Mouse (Mus musculus) T-helper 1 cell (primary cell): Measurements from ENCODE around the gene Npsr1.

Source experiments
- in situ Hi-C: fragments of 300-600 bp; cut with MboI, MseI; formaldehyde crosslinking; loops from one replicate; pipeline ENCODE4 v1.15.1; 2025; ENCODE audit warnings: high pct_unique_total_duplicates

Npsr1 gene

DNA sequence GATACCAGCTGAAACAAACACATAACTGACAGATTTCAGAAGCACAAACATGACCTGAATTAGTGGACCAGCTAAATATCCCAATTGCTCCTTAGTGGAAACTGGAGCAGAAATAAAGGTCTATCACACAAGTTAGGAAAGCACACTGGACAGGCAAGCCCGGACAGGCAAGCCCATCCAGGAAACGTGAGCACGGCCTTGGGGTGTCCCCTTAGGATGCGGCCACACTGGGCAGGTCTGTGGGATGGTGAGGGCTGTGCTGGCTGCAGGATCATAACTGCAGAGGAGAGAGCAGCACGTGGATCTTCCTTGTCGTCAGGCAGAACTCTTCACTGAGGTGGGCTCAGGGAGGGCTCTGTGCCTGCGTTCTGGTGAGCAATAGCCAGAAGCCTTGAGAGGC, at the start of gene Npsr1:
Gene Npsr1 (plus strand): TSS at position 301 of the 400 bp plus-strand sequence.
- in situ Hi-C loops = no loop called here

GRCm38 (mm10) chr9:24051538-24051937, 46.3 kb upstream of the Npsr1 start:
- in situ Hi-C loops = no loop called here

DNA sequence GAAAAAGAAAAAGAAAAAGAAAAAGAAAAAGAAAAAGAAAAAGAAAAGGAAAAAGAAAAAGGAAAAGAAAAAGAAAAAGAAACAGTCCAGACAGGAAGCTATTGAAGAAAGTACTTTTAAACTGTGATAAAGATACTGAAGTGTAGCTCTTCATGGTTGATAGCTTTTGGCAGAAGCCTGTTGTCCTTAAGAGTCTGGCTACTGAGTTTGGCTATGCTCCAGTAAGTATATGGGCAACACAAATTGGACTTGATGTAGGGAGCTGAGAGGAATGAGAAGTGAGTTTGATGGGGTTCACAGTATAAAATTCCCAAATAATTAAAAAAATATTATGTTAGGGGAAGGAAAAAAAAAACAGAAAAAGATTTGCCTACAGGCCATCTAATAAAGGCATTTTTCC, 34.5 kb upstream of the Npsr1 start:
- in situ Hi-C loops = no loop called here

GRCm38 (mm10) chr9:24071664-24072063, 26.1 kb upstream of the Npsr1 start:
- in situ Hi-C loops = no loop called here

- in situ Hi-C loops = no loop called here
Measured at GRCm38 (mm10) chr9:24077596-24077995, 20.2 kb upstream of the Npsr1 start.

GRCm38 (mm10) chr9:24091875-24092274, 5.9 kb upstream of the Npsr1 start:
- in situ Hi-C loops = no loop called here

DNA sequence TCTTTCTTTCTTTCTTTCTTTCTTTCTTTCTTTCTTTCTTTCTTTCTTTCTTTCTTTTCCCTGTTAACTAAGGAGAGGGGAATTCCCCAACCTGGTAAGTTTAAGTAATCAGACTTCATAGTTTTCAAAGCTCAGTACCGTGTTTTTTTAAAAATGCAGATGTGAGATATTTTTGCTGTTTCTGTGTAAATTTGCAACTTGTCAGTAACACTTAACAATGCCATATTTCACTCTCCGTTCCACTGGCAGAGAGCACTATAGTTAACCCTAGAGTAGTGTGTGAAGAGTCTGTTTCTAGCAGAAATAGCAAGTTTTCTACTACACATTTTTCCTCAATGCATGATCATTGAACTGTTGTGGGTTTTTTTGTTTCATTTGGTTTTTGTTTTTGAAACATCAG, 730 bp downstream of the Npsr1 start:
- in situ Hi-C loops = no loop called here

DNA sequence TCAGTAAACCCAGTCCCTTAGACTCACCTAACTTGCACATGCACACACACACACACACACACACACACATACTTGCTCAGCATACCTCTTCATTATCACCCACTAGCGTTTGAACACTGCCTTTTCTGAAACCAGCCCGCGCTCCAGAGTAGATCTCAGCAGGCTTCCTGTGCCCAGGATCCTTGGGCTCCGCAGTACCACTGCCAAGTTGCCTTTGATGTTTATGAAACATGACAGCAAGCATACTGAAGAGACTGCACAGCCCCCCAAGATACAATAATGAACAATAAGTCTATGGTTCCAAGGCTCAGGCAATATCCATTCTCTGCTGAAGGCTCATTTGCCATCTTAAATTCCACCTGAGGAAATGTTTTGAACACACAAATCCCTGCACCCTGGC, 1.8 kb downstream of the Npsr1 start:
- in situ Hi-C loops = no loop called here

GRCm38 (mm10) chr9:24119423-24119822, 21.6 kb downstream of the Npsr1 start:
- in situ Hi-C loops = no loop called here

DNA sequence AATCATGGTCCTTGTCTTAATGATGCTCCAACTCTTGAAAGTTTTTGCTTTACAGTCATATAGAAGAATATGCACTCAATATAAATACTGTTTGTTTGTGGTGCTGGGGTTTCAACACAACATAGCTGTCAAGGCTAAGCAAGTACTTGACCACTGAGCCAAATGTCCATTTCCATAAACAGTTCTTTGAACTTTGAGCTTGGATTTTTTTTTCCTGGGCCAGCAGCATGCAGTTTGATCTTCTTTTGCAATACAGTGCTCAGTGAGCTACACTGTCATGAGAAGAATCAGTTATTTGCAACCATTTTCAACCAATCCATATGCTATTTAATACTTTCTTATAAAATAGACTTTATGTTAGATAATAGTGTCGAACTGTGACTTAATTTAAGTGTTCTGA, 35.3 kb downstream of the Npsr1 start:
- in situ Hi-C loops = no loop called here

- in situ Hi-C loops = no loop called here
Measured at GRCm38 (mm10) chr9:24136354-24136753, 38.6 kb downstream of the Npsr1 start.

DNA sequence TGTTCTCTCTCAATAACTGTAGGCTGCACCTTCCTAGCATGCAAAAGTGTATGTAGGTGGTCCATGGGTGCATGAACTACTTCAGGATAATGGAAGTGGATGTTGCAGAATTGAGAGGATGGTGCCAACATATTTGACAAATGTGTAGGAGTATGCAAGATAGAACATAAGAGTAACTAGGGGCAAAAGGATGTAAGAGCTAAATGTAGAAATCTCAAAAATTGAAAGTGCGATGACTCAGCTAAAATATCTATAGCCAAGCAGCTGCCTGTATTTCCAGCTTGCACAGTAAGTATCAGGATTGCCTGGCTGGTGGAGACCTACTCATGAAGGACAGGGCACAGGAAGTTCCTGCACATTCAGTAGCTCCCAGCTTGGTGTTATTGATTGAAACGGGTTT, 46.5 kb downstream of the Npsr1 start:
- in situ Hi-C loops = no loop called here

DNA sequence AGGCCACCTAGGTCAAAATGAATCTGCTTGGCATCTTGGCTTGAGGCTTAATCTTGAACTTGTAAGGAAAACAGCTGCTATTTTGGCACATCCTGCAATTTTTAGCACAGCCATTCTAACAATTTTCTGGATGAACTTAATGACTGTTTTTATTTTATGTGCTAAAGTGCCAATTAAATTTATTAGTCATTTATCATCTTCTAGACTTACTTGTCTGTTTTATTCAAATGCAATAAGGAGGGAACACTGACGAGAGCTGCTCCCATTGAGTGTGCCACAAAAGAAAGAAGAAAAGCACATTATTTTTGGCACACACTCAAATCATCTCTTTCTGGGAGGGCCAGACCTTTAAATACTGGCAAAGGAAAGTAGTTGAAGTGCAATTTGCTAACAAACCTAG, 59.4 kb downstream of the Npsr1 start:
- in situ Hi-C loops = no loop called here

GRCm38 (mm10) chr9:24160409-24160808, 62.6 kb downstream of the Npsr1 start:
- in situ Hi-C loops = loop anchor here (10.0 kb wide), 1 partner anchor 404 kb away; no protein-coding TSS in a partner anchor

GRCm38 (mm10) chr9:24168501-24168900, 70.7 kb downstream of the Npsr1 start:
- in situ Hi-C loops = loop anchor here (10.0 kb wide), 1 partner anchor 396 kb away; no protein-coding TSS in a partner anchor

DNA sequence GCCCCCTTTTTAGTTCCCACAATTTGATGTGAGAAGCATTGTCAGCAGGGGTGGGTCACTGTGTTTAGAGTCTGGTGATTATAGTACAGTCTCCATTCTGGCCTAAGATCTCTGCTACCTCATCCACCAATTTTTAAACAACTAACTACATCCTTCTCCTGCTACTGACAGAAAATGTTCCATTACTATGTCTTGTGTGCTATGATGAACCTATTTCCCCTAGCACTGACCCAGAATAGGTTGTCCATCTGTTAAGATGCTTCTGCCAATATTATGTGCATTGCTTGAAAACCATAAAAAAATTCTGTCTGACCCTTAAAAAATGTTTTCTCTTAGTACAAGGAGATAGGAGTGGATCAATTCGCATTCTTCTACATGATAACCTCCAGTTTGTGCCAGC, 72.9 kb downstream of the Npsr1 start:
- in situ Hi-C loops = no loop called here

GRCm38 (mm10) chr9:24178744-24179143, 80.9 kb downstream of the Npsr1 start:
- in situ Hi-C loops = loop anchor here (5.0 kb wide), 1 partner anchor 51 kb away; no protein-coding TSS in a partner anchor

DNA sequence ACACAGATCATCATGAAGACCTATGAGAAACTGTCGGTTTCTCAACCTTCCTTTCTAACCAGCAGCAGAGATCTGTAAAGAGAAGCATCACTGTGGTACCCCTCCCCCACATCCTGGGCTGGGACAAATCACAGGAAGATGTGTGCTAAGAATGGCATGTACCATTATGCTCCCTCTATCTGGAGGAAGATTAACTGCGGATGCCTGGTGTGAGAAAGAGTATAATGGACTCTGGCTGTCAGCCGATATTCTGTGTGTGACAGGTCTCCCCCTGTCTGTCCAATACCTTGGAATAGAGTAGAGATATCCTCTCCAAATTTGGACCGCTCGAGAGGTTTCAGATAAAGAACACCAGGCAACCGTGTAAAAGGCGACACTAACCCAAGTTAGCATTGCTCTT, 83.1 kb downstream of the Npsr1 start:
- in situ Hi-C loops = no loop called here

GRCm38 (mm10) chr9:24186289-24186688, 88.5 kb downstream of the Npsr1 start:
- in situ Hi-C loops = no loop called here

GRCm38 (mm10) chr9:24189511-24190260, 91.9 kb downstream of the Npsr1 start:
- in situ Hi-C loops = no loop called here

GRCm38 (mm10) chr9:24190261-24190588, 92.4 kb downstream of the Npsr1 start:
- in situ Hi-C loops = no loop called here

- in situ Hi-C loops = no loop called here
Measured at GRCm38 (mm10) chr9:24198254-24198653, 100.5 kb downstream of the Npsr1 start.

DNA sequence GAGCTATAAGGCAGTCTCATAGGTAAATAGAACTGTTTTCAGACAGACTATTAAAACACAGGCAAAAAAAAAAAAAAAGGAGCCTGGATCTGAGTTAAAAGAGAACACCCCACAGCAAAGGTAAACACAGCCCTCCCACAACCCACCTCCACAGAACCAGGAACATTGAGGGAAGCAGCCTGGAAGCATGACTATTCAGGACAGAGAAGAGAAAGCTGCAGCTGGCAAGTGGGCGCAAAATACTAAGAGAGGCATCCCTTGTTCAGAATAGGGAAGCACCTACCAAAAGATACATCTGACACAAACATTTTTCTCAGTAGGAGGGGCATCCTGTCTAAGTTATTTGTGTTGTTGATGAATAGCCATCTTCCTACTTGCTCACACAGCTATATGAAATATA, 113.8 kb downstream of the Npsr1 start:
- in situ Hi-C loops = no loop called here

DNA sequence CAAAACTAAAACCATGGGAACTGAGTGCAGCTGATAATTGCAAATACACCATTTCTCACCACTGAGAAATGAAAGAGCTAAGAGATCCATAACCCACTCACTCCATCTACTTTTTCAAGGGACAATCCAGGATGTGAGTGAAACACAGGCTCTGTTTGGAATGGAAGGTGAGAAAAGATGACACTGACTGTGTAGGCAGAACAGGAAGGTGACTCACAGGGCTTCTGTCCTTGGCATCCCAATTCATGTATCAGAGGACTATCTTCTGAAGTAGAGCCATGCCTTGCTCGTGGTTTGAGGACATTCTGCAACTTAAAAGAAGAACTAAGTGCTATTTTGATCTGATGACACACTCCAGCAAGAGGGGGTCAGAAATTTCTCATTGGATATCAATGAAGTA, 119.9 kb downstream of the Npsr1 start:
- in situ Hi-C loops = no loop called here
